Mouse (Mus musculus): ENCODE results near the gene Nat14. TPM values are rescaled to one million over a fixed set of nuclear protein-coding genes. Genes with fewer than 3 reads are reported as not detected.

Gene Nat14
- polyA plus RNA-seq, 1 experiment from 2014 or later: 3.1 TPM

DNA sequence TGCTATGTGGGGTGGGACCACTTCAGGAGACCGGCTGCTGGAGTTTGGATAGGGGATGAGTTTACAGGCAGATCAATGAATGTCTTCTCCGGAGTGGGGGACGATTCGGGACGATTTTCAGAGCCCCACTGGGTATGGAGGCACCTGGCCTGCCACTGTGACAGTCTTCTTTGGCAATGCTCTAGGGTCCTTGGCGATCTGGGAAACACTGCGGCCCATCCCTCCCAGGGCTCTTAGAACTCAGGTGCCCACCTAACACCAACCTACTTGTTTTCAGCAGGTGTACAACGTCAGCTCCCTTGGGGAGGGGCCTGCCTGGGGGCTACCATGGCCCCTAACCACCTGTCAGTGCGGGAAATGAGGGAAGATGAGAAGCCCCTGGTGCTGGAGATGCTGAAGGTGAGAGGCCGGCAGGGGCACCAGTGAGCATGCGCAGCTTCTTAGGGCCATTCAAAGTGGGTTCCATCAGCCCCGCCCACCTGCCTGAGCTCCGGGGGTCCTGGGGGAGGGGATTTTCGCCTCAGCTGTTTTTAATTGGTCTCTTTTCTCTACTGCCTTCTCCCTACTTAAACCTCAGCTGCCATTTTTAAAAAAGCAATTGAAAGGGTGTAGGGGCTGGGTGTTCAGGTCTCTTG, 1.2 kb downstream of the Nat14 start:
- Histone ChIP-seq H3K4me1 (ENCODE audit: control insufficient read depth, insufficient read depth, low read length) (peaks cover 48% of the 10 kb centered on the region), H3K9me3 (ENCODE audit: control insufficient read depth, low read length) (no peaks in the 10 kb centered on the region), H3K9ac (ENCODE audit: low read depth, low read length) (peak overlapping the region; percentile 50; the same call in 1 of the 2 replicates), H3K36me3 (ENCODE audit: control insufficient read depth, insufficient read depth, low read length) (peaks cover 30% of the 10 kb centered on the region), H3K4me2 (replicated peaks; ENCODE audit: low read depth, low read length) (peak overlapping the region; percentile 51), H3K27ac (ENCODE audit: low read depth, low read length) (peak overlapping the region; percentile 94), H3K27me3 (ENCODE audit: control insufficient read depth, insufficient read depth, low read length) (no peaks in the 10 kb centered on the region), H3K4me3 (ENCODE audit: low read length) (peak overlapping the region; percentile 26)
- 0% methylated on average over 14 of the region's 14 CpGs for WGBS
- ATAC-seq (ENCODE audit: low FRiP score, low TSS enrichment): peak; percentile 11

GRCm38 (mm10) chr7:4923586-4924364, 1.9 kb downstream of the Nat14 start:
- peak overlapping the region; percentile 50 for H3K9ac ChIP-seq (ENCODE audit: low read depth, low read length)
- peak overlapping the region; percentile 94 for H3K27ac ChIP-seq (ENCODE audit: low read depth, low read length)
- H3K4me1 ChIP-seq (ENCODE audit: control insufficient read depth, insufficient read depth, low read length): peaks cover 52% of the 10 kb centered on the region
- WGBS: 4% methylated on average over 37 of the region's 37 CpGs
- no peaks in the 10 kb centered on the region for H3K9me3 ChIP-seq (ENCODE audit: control insufficient read depth, low read length)
- ATAC-seq (ENCODE audit: low FRiP score, low TSS enrichment): peak; percentile 0; the same call in 1 of the 2 replicates
- H3K27me3 ChIP-seq (ENCODE audit: control insufficient read depth, insufficient read depth, low read length): no peaks in the 10 kb centered on the region
- peaks cover 23% of the 10 kb centered on the region for H3K36me3 ChIP-seq (ENCODE audit: control insufficient read depth, insufficient read depth, low read length)
- peak overlapping the region; percentile 51 for H3K4me2 ChIP-seq (replicated peaks; ENCODE audit: low read depth, low read length)
- H3K4me3 ChIP-seq (ENCODE audit: low read length): peak overlapping the region; percentile 26

DNA sequence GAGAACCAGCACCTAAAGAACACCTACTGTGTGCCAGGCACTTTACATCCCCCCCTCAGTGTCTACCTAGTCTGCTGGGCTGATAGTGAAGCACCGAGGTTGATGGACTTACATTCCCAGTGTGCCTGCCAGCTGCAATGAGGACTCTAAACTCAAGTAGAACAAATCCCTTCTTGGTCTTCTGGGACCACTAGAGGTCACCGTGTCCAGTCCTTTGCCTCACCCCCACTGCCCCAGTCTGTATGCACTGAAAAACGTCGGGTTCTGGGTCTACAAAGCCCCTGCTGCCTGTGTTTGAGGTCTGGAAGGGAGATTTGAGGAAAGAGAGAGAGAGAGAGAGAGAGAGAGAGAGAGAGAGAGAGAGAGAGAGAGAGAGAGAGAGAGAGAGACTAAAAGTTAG, 2.7 kb downstream of the Nat14 start:
- Histone ChIP-seq H3K27me3 (ENCODE audit: control insufficient read depth, insufficient read depth, low read length) (no peaks in the 10 kb centered on the region), H3K4me3 (ENCODE audit: low read length) (no peak overlapping the region), H3K36me3 (ENCODE audit: control insufficient read depth, insufficient read depth, low read length) (peaks cover 16% of the 10 kb centered on the region), H3K27ac (ENCODE audit: low read depth, low read length) (peak overlapping the region; percentile 94), H3K9me3 (ENCODE audit: control insufficient read depth, low read length) (no peaks in the 10 kb centered on the region), H3K4me1 (ENCODE audit: control insufficient read depth, insufficient read depth, low read length) (peaks cover 52% of the 10 kb centered on the region), H3K4me2 (replicated peaks; ENCODE audit: low read depth, low read length) (peak overlapping the region; percentile 51; the same call in 1 of the 2 replicates), H3K9ac (ENCODE audit: low read depth, low read length) (peak overlapping the region; percentile 50)
- WGBS: 3% methylated on average over 4 of the region's 4 CpGs
- no peak for ATAC-seq (ENCODE audit: low FRiP score, low TSS enrichment)

- H3K9ac ChIP-seq (ENCODE audit: low read depth, low read length): peak overlapping the region; percentile 40; the same call in 1 of the 2 replicates
- no peaks in the 10 kb centered on the region for H3K9me3 ChIP-seq (ENCODE audit: control insufficient read depth, low read length)
- no peak overlapping the region for H3K4me3 ChIP-seq (ENCODE audit: low read length)
- H3K27ac ChIP-seq (ENCODE audit: low read depth, low read length): peak overlapping the region; percentile 94
- peaks cover 11% of the 10 kb centered on the region for H3K36me3 ChIP-seq (ENCODE audit: control insufficient read depth, insufficient read depth, low read length)
- no peak overlapping the region; the same call in 1 of the 2 replicates for H3K4me2 ChIP-seq (replicated peaks; ENCODE audit: low read depth, low read length)
- peaks cover 52% of the 10 kb centered on the region for H3K4me1 ChIP-seq (ENCODE audit: control insufficient read depth, insufficient read depth, low read length)
- peak; percentile 37 for ATAC-seq (ENCODE audit: low FRiP score, low TSS enrichment)
- H3K27me3 ChIP-seq (ENCODE audit: control insufficient read depth, insufficient read depth, low read length): no peaks in the 10 kb centered on the region
- 8% methylated on average over 3 of the region's 4 CpGs for whole genome bisulfite sequencing
Measured at GRCm38 (mm10) chr7:4924891-4925301, 3.1 kb downstream of the Nat14 start.

DNA sequence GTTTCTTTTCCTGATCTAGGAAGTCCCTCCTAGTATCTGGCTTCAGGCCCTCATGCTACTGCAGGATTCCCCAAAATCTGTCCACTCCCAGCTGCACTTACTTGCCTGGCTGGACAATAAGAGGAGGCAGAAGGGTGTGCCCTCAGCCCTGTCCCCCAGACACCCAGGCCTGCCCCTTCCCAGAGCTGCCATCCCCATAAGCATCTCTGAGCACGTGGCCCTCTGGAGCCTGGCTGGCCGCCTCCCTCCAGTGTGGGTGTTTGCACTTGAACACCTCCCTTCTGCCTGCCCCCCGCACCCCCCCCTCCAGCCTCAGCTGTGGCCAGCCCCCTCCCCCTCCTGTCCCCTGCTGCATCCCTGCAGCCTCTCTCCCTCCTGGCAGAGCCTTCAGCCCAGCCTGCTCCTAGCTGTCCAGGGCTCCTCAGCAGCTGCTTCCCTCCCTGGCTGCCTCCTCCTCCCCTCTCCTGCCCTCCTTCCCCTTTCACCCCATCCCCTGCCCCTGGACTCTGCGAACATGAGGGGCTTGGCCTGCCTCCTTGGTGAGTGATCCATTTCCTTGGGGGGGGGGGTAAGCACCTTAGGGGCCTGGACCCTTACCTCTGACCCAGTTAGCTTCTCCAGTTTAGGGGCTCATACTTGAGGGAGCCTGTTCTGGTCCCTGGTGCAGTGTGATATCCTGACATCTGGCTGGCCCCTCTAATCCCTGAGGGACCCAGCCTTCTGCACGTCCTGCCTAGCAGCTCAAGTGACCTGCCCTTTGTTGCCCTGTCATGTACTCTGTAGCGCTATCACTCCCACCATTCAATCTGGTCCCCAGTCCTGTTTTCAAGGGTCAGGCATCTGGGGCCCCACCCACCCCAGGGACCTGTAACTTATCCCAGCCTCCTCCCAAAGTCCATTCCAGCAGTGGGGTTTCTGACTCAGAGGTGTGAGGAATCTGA, 3.9 kb downstream of the Nat14 start, which contains the start of gene Ssc5d:
Gene Ssc5d (plus strand): TSS at position 345 of the 941 bp plus-strand sequence.
- H3K4me3 ChIP-seq (ENCODE audit: low read length): no peak within 1 kb of the TSS
- H3K4me2 ChIP-seq (replicated peaks; ENCODE audit: low read depth, low read length): peak within 1 kb of the TSS; percentile 2; the same call in 1 of the 2 replicates
- H3K9me3 ChIP-seq (ENCODE audit: control insufficient read depth, low read length): no peaks in the 10 kb centered on the region
- peak within 1 kb of the TSS; percentile 40; the same call in 1 of the 2 replicates for H3K9ac ChIP-seq (ENCODE audit: low read depth, low read length)
- no peaks in the 10 kb centered on the region for H3K27me3 ChIP-seq (ENCODE audit: control insufficient read depth, insufficient read depth, low read length)
- H3K36me3 ChIP-seq (ENCODE audit: control insufficient read depth, insufficient read depth, low read length): peaks cover 3% of the 10 kb centered on the region
- ATAC-seq (ENCODE audit: low FRiP score, low TSS enrichment): peak; percentile 39
- WGBS: 12% methylated on average over 5 of the region's 6 CpGs
- peaks cover 52% of the 10 kb centered on the region for H3K4me1 ChIP-seq (ENCODE audit: control insufficient read depth, insufficient read depth, low read length)
- peak within 1 kb of the TSS; percentile 94 for H3K27ac ChIP-seq (ENCODE audit: low read depth, low read length)

- Histone ChIP-seq H3K27me3 (ENCODE audit: control insufficient read depth, insufficient read depth, low read length) (no peaks in the 10 kb centered on the region), H3K9me3 (ENCODE audit: control insufficient read depth, low read length) (no peaks in the 10 kb centered on the region), H3K4me3 (ENCODE audit: low read length) (no peak overlapping the region), H3K4me2 (replicated peaks; ENCODE audit: low read depth, low read length) (no peak overlapping the region), H3K36me3 (ENCODE audit: control insufficient read depth, insufficient read depth, low read length) (no peaks in the 10 kb centered on the region), H3K27ac (ENCODE audit: low read depth, low read length) (no peak overlapping the region), H3K4me1 (ENCODE audit: control insufficient read depth, insufficient read depth, low read length) (peaks cover 51% of the 10 kb centered on the region), H3K9ac (ENCODE audit: low read depth, low read length) (no peak overlapping the region)
- 65% methylated on average over 16 of the region's 16 CpGs for WGBS
- ATAC-seq (ENCODE audit: low FRiP score, low TSS enrichment): no peak
Measured at GRCm38 (mm10) chr7:4926849-4927248, 5.0 kb downstream of the Nat14 start.

- Histone ChIP-seq H3K4me1 (ENCODE audit: control insufficient read depth, insufficient read depth, low read length) (peaks cover 45% of the 10 kb centered on the region), H3K36me3 (ENCODE audit: control insufficient read depth, insufficient read depth, low read length) (no peaks in the 10 kb centered on the region), H3K9ac (ENCODE audit: low read depth, low read length) (no peak overlapping the region), H3K27me3 (ENCODE audit: control insufficient read depth, insufficient read depth, low read length) (no peaks in the 10 kb centered on the region), H3K4me2 (replicated peaks; ENCODE audit: low read depth, low read length) (no peak overlapping the region), H3K9me3 (ENCODE audit: control insufficient read depth, low read length) (no peaks in the 10 kb centered on the region), H3K4me3 (ENCODE audit: low read length) (no peak overlapping the region), H3K27ac (ENCODE audit: low read depth, low read length) (no peak overlapping the region)
- ATAC-seq (ENCODE audit: low FRiP score, low TSS enrichment): no peak
- WGBS: 55% methylated on average over 8 of the region's 8 CpGs
Measured at GRCm38 (mm10) chr7:4927711-4928110, 5.9 kb downstream of the Nat14 start.

GRCm38 (mm10) chr7:4928323-4928722, 6.5 kb downstream of the Nat14 start:
- 48% methylated on average over 17 of the region's 17 CpGs for WGBS
- Histone ChIP-seq H3K36me3 (ENCODE audit: control insufficient read depth, insufficient read depth, low read length) (no peaks in the 10 kb centered on the region), H3K27ac (ENCODE audit: low read depth, low read length) (no peak overlapping the region), H3K9ac (ENCODE audit: low read depth, low read length) (peak overlapping the region; percentile 44; the same call in 1 of the 2 replicates), H3K4me1 (ENCODE audit: control insufficient read depth, insufficient read depth, low read length) (peaks cover 39% of the 10 kb centered on the region), H3K27me3 (ENCODE audit: control insufficient read depth, insufficient read depth, low read length) (no peaks in the 10 kb centered on the region), H3K4me3 (ENCODE audit: low read length) (no peak overlapping the region), H3K4me2 (replicated peaks; ENCODE audit: low read depth, low read length) (no peak overlapping the region; the same call in 1 of the 2 replicates), H3K9me3 (ENCODE audit: control insufficient read depth, low read length) (no peaks in the 10 kb centered on the region)
- ATAC-seq (ENCODE audit: low FRiP score, low TSS enrichment): no peak
